Mouse (Mus musculus) Patski (cell line): ENCODE data around the gene Vwf. TPM values are rescaled to one million over a fixed set of nuclear protein-coding genes. Genes with fewer than 3 reads are reported as not detected.

ENCODE experiments used
- ATAC-seq: fragments of 100-300 bp; one replicate; pipeline ENCODE4 v1.8.0; 2021
- CTCF ChIA-PET: fragments of 350-600 bp; sonication (Branson Sonifier 250); formaldehyde crosslinking; loops from one replicate; lab custom pipeline; 2022; ENCODE audit warnings: inconsistent platforms; lab: Charles Lee
- POLR2A ChIA-PET: fragments of 350-600 bp; sonication (Branson Sonifier 250); formaldehyde crosslinking; loops from one replicate; lab custom pipeline; 2022; ENCODE audit warnings: antibody characterized with exemption, inconsistent platforms; lab: Charles Lee
- DNase-seq: peaks from one replicate; pipeline ENCODE4 v3.0.0-alpha.2; 2011; ENCODE audit warnings: low read depth, low spot score
- H3K27me3 ChIP-seq: fragments of 371-371 bp; one replicate; pipeline ENCODE4 v1.5.1; 2021
- CTCF ChIP-seq: fragments of 100-300 bp; IDR thresholded peaks from one replicate; pipeline ENCODE4 v1.5.1; 2021
- in situ Hi-C: fragments of 300-500 bp; cut with MboI; formaldehyde crosslinking; loops from 3 replicates; pipeline ENCODE4 v1.11.1; 2018; ENCODE audit warnings: low pct_unique_long_range_greater_than_20kb, mixed read lengths
- polyA plus RNA-seq: library from polyadenylated mRNA; unstranded; gene quantifications from one replicate; pipeline ENCODE4 v1.2.3, GENCODE M21; 2021

Gene Vwf
- polyA plus RNA-seq: 0.15 TPM

GRCm38 (mm10) chr6:125546474-125546873 is at the start of gene Vwf:
Gene Vwf (plus strand): TSS chr6:125546774.
- H3K27me3 ChIP-seq: no peaks in the 10 kb centered on the region
- ChIA-PET CTCF (no interaction called here), POLR2A (no interaction called here)
- no peak for ATAC-seq
- TF ChIP-seq CTCF: no peak
- in situ Hi-C loops: no loop called here
- no peak for DNase-seq

- TF ChIP-seq CTCF: no peak
- DNase-seq (no peak), ATAC-seq (peak; percentile 14)
- in situ Hi-C loops: loop anchor here (5.0 kb wide), 1 partner anchor 104 kb away; no protein-coding TSS in a partner anchor
- no peaks in the 10 kb centered on the region for H3K27me3 ChIP-seq
- POLR2A ChIA-PET: no interaction called here
- CTCF ChIA-PET: interaction anchor here (2.2 kb wide), 1 partner anchor 72 kb away, joined by 5 read pairs; no protein-coding TSS in a partner anchor
These were observed 48.5 kb upstream of the Vwf start for GRCm38 (mm10) chr6:125498062-125498461.

- in situ Hi-C loops: no loop called here
- TF ChIP-seq CTCF: no peak
- H3K27me3 ChIP-seq: no peaks in the 10 kb centered on the region
- CTCF ChIA-PET: no interaction called here
- POLR2A ChIA-PET: interaction anchor here (0.8 kb wide), 1 partner anchor 73 kb away, joined by 5 read pairs; no protein-coding TSS in a partner anchor
- ATAC-seq (no peak), DNase-seq (no peak)
These were observed 43.3 kb upstream of the Vwf start for GRCm38 (mm10) chr6:125503186-125503802.

GRCm38 (mm10) chr6:125504622-125505355 is 41.8 kb upstream of the Vwf start:
- DNase-seq (no peak), ATAC-seq (no peak)
- CTCF ChIA-PET: interaction anchor here (1.8 kb wide), 1 partner anchor 80 kb away, joined by 5 read pairs; no protein-coding TSS in a partner anchor
- no peak for TF ChIP-seq CTCF
- in situ Hi-C loops: no loop called here
- no peaks in the 10 kb centered on the region for H3K27me3 ChIP-seq
- POLR2A ChIA-PET: no interaction called here

- CTCF ChIA-PET: interaction anchor here (1.0 to 1.8 kb wide), 2 partner anchors 14 to 81 kb away, joined by 3 to 5 read pairs; no protein-coding TSS in a partner anchor
- POLR2A ChIA-PET: no interaction called here
- in situ Hi-C loops: no loop called here
- TF ChIP-seq CTCF: no peak
- no peaks in the 10 kb centered on the region for H3K27me3 ChIP-seq
- ATAC-seq (no peak), DNase-seq (no peak)
These were observed 40.1 kb upstream of the Vwf start for GRCm38 (mm10) chr6:125506427-125506826.

GRCm38 (mm10) chr6:125509783-125510182 is 36.8 kb upstream of the Vwf start:
- no peak for TF ChIP-seq CTCF
- ChIA-PET CTCF (no interaction called here), POLR2A (interaction anchor here (0.6 kb wide), 1 partner anchor 1076 kb away, joined by 5 read pairs; no protein-coding TSS in a partner anchor)
- DNase-seq (no peak), ATAC-seq (no peak)
- in situ Hi-C loops: no loop called here
- H3K27me3 ChIP-seq: no peaks in the 10 kb centered on the region

- DNase-seq (no peak), ATAC-seq (no peak)
- POLR2A ChIA-PET: no interaction called here
- no peaks in the 10 kb centered on the region for H3K27me3 ChIP-seq
- CTCF ChIA-PET: no interaction called here
- in situ Hi-C loops: no loop called here
- no peak for TF ChIP-seq CTCF
These were observed 35.9 kb upstream of the Vwf start for GRCm38 (mm10) chr6:125510645-125511044.

GRCm38 (mm10) chr6:125511196-125511595 is 35.4 kb upstream of the Vwf start:
- no peaks in the 10 kb centered on the region for H3K27me3 ChIP-seq
- CTCF ChIA-PET: no interaction called here
- no peak for DNase-seq
- no peak for ATAC-seq
- no peak for TF ChIP-seq CTCF
- POLR2A ChIA-PET: no interaction called here
- in situ Hi-C loops: no loop called here

- no peak for TF ChIP-seq CTCF
- DNase-seq: no peak
- CTCF ChIA-PET: interaction anchor here (1.0 kb wide), 1 partner anchor 12 kb away, joined by 3 read pairs; no protein-coding TSS in a partner anchor
- no peaks in the 10 kb centered on the region for H3K27me3 ChIP-seq
- no peak for ATAC-seq
- in situ Hi-C loops: no loop called here
- POLR2A ChIA-PET: no interaction called here
These were observed 33.5 kb upstream of the Vwf start for GRCm38 (mm10) chr6:125512950-125513596.

- CTCF ChIA-PET: interaction anchor here (1.6 kb wide), 1 partner anchor 18 kb away, joined by 4 read pairs; no protein-coding TSS in a partner anchor
- no peak for TF ChIP-seq CTCF
- H3K27me3 ChIP-seq: no peaks in the 10 kb centered on the region
- POLR2A ChIA-PET: no interaction called here
- ATAC-seq (no peak), DNase-seq (no peak)
- in situ Hi-C loops: no loop called here
These were observed 30.9 kb upstream of the Vwf start for GRCm38 (mm10) chr6:125515503-125516315.
